Mouse (Mus musculus): ENCODE results near the gene Dhrs3. TPM values are rescaled to one million over a fixed set of nuclear protein-coding genes. Genes with fewer than 3 reads are reported as not detected.

Gene Dhrs3
- polyA plus RNA-seq, 1 experiment from 2014 or later, result 30.0 TPM

DNA sequence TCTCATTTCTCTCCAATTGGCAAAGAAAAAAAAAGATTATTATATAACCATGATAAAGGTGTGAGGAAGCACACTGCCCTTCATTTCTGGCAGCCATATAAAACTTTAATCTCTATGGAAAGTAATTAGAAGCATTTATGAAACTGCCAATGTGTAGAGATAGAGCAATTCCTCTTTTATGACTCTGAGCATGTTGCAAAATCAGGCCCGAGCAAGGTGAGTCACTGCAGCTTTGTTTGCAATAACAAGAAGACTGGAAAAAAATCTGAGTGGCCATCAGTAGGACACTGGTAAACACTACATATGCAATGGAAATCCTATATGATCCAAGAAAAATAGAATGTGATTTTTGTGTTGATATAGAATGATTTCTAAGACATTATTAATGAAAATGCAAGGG is 63.2 kb downstream of the Dhrs3 start:
- H3K27me3 ChIP-seq (replicated peaks), result no peaks in the 10 kb centered on the region
- peaks cover 10% of the 10 kb centered on the region; the same call in 1 of the 2 replicates for H3K4me1 ChIP-seq (replicated peaks)
- ATAC-seq (ENCODE audit: insufficient number of reproducible peaks, low FRiP score), result no peak
- no peak overlapping the region for H3K4me2 ChIP-seq
- no peak overlapping the region for H3K9ac ChIP-seq
- H3K27ac ChIP-seq (ENCODE audit: poor library complexity, severe bottlenecking), result no peak overlapping the region
- H3K9me3 ChIP-seq (replicated peaks), result no peaks in the 10 kb centered on the region
- H3K4me3 ChIP-seq, result no peak overlapping the region
- WGBS, result 72% methylated on average over 1 of the region's 1 CpGs
- no peaks in the 10 kb centered on the region for H3K36me3 ChIP-seq

DNA sequence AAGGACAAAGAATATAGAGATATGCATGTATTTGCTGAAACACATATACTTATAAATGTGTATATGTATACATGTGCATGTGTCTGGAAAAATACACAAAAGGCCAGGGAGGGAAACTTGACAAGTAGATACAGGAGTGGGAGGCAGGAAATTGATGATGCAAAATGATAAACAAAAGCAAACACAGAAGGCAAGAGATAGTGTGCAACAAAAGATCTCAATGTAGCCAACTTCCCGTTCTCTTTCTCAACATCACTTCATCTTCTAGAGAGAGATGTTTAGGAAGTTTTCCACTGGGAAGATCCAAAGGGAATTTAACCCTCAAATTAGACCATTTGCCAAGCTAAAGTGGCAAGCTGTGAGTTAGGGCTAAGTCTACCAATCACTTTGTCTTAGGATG is 63.7 kb downstream of the Dhrs3 start:
- peaks cover 12% of the 10 kb centered on the region; the same call in 1 of the 2 replicates for H3K4me1 ChIP-seq (replicated peaks)
- no peak overlapping the region for H3K9ac ChIP-seq
- 53% methylated on average over 1 of the region's 1 CpGs for WGBS
- H3K4me3 ChIP-seq, result no peak overlapping the region
- no peaks in the 10 kb centered on the region for H3K9me3 ChIP-seq (replicated peaks)
- no peak overlapping the region for H3K27ac ChIP-seq (ENCODE audit: poor library complexity, severe bottlenecking)
- H3K36me3 ChIP-seq, result no peaks in the 10 kb centered on the region
- no peaks in the 10 kb centered on the region for H3K27me3 ChIP-seq (replicated peaks)
- no peak for ATAC-seq (ENCODE audit: insufficient number of reproducible peaks, low FRiP score)
- H3K4me2 ChIP-seq, result no peak overlapping the region

DNA sequence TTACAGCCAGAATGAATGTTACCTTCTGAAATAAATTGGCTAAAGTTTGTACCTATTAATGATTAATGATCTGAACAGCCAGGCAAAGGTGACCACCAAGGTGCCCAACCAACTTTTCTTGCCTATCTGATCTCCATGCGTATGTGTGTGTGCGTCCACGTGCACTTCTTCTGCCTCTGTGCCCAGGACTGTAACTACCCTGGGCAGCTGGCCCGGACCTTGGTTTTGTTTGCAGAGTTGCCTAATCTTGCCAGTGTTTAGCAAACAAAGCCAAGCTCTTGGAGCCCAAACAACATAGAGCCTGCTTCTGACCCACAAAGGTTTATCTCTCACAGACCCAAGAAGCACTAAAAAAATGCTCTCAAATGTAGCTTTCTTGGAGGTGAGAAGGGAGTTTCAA is 64.6 kb downstream of the Dhrs3 start:
- peaks cover 7% of the 10 kb centered on the region; the same call in 1 of the 2 replicates for H3K4me1 ChIP-seq (replicated peaks)
- no peak overlapping the region for H3K4me2 ChIP-seq
- H3K4me3 ChIP-seq, result no peak overlapping the region
- H3K9me3 ChIP-seq (replicated peaks), result no peaks in the 10 kb centered on the region
- no peaks in the 10 kb centered on the region for H3K27me3 ChIP-seq (replicated peaks)
- no peak for ATAC-seq (ENCODE audit: insufficient number of reproducible peaks, low FRiP score)
- no peak overlapping the region for H3K9ac ChIP-seq
- H3K27ac ChIP-seq (ENCODE audit: poor library complexity, severe bottlenecking), result no peak overlapping the region
- no peaks in the 10 kb centered on the region for H3K36me3 ChIP-seq
- 80% methylated on average over 4 of the region's 4 CpGs for WGBS

DNA sequence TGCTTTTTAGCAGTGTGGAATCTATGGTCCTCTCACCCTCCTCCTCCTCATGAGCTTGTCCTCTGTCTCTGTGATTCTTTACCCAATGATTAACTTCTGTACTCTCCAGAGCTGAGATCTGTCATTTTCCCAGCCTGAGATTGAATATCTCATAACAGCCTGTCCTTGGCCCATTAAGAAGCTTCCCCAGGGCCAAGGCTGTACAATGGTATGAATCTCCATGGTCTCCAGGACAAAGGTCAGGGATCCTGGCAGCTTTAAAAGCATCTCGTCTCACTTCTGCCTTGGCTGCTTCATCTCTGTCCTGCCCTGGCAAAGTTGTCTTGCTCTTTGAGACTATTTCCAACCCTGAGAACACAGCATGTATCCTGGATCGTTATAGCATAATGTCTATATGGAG is 65.1 kb downstream of the Dhrs3 start:
- H3K4me3 ChIP-seq, result no peak overlapping the region
- WGBS, result 79% methylated on average over 2 of the region's 2 CpGs
- H3K9me3 ChIP-seq (replicated peaks), result no peaks in the 10 kb centered on the region
- no peaks in the 10 kb centered on the region for H3K27me3 ChIP-seq (replicated peaks)
- ATAC-seq (ENCODE audit: insufficient number of reproducible peaks, low FRiP score), result no peak
- no peak overlapping the region for H3K9ac ChIP-seq
- no peaks in the 10 kb centered on the region for H3K36me3 ChIP-seq
- H3K27ac ChIP-seq (ENCODE audit: poor library complexity, severe bottlenecking), result no peak overlapping the region
- H3K4me1 ChIP-seq (replicated peaks), result peaks cover 7% of the 10 kb centered on the region; the same call in 1 of the 2 replicates
- no peak overlapping the region for H3K4me2 ChIP-seq

DNA sequence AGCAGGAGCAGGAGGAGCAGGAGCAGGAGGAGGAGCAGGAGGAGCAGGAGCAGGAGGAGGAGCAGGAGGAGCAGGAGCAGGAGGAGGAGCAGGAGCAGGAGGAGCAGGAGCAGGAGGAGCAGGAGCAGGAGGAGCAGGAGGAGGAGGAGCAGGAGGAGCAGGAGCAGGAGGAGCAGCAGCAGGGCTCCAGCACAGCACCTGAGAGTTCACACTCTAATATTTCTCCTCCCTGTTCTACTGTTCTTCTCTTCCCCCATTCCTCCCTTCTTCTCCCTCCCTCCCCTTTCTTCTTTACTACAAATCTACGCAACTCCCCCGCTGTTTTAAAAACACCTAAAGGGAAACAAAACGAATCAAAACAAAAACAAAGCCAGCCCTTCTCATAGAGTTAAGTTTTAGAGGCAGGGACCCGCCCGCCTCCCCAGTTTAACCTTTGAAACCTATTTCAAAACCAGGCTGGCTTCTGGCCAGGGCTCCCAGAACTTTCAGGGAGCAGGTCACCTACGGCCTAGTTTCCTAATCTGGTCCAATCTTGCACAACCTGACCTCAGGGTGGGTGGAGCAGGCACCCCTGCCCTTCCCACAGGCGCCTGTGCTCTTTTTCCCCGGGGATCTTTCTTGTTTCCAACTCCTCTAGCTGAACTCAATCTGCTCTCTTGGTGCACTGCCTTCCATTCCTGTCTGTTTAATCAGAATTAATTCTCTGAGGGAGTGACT is 67.7 kb downstream of the Dhrs3 start:
- Histone ChIP-seq H3K4me3 (no peak overlapping the region), H3K4me1 (replicated peaks) (peaks cover 11% of the 10 kb centered on the region), H3K27ac (ENCODE audit: poor library complexity, severe bottlenecking) (no peak overlapping the region), H3K4me2 (no peak overlapping the region), H3K9ac (no peak overlapping the region), H3K27me3 (replicated peaks) (no peaks in the 10 kb centered on the region), H3K36me3 (no peaks in the 10 kb centered on the region), H3K9me3 (replicated peaks) (no peaks in the 10 kb centered on the region)
- no peak for ATAC-seq (ENCODE audit: insufficient number of reproducible peaks, low FRiP score)
- WGBS, result 53% methylated on average over 8 of the region's 8 CpGs

DNA sequence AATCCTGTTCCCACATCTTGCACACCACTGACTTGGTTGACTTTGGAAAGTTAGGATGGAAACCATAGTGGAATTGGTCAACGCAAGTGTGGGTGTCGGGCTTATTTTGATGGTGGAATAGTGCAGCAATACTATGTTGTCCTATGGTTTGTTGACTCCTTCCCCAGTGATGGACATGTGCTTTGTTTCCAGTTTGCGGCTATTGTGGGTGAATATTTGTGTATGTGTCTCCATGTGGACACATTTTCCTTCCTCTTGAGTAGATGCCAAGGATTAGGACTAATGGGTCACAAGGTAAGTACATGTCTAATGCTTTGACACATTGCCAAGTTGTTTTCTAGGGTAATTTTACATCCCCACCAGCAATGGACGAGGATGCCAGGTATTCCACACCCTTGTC is 68.6 kb downstream of the Dhrs3 start:
- Histone ChIP-seq H3K36me3 (no peaks in the 10 kb centered on the region), H3K27ac (ENCODE audit: poor library complexity, severe bottlenecking) (no peak overlapping the region), H3K4me1 (replicated peaks) (peaks cover 11% of the 10 kb centered on the region), H3K27me3 (replicated peaks) (no peaks in the 10 kb centered on the region), H3K4me3 (no peak overlapping the region), H3K9ac (no peak overlapping the region), H3K9me3 (replicated peaks) (no peaks in the 10 kb centered on the region), H3K4me2 (no peak overlapping the region)
- 90% methylated on average over 4 of the region's 4 CpGs for WGBS
- no peak for ATAC-seq (ENCODE audit: insufficient number of reproducible peaks, low FRiP score)

DNA sequence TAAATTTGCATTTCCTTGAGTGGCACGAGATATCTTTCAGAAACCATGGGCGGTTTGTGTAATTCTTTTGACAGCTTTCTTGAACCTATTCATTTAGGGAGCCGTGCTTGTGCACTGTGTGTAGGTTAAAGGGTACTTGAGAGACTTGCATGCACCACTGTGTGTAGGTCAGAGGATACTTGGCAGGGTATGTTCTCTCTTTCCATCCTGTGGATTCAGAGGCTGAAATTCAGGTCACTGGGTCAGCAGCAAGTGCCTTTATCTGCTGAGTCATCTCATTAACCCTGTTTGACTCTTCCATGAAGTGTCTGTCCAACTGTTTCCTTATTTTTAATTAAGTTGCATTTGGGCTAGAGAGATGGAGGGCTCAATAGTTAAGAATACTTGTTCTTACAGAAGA is 69.1 kb downstream of the Dhrs3 start:
- ATAC-seq (ENCODE audit: insufficient number of reproducible peaks, low FRiP score), result no peak
- Histone ChIP-seq H3K4me2 (no peak overlapping the region), H3K27me3 (replicated peaks) (no peaks in the 10 kb centered on the region), H3K4me1 (replicated peaks) (peaks cover 11% of the 10 kb centered on the region), H3K27ac (ENCODE audit: poor library complexity, severe bottlenecking) (no peak overlapping the region), H3K4me3 (no peak overlapping the region), H3K36me3 (no peaks in the 10 kb centered on the region), H3K9ac (no peak overlapping the region), H3K9me3 (replicated peaks) (no peaks in the 10 kb centered on the region)
- 86% methylated on average over 3 of the region's 3 CpGs for WGBS

DNA sequence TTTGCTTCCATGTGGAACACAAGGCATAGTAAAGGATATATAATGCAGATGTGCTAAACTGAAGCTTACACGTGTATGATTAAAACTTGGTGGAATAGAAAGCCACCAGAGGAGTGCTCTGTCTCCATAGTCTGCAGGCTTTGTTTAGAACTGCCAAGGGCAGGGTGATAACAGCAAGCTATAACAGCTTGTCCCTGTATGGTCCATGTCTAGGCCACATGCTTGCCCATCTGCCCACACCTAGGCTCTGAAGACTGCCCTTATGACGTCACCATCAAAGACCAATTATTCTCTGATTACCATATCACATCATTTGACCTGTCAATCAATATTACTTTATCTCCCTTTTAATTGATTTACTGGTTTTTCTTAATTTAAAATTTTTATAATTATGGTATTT is 72.6 kb downstream of the Dhrs3 start:
- Histone ChIP-seq H3K4me1 (replicated peaks) (peaks cover 20% of the 10 kb centered on the region), H3K4me2 (no peak overlapping the region), H3K9me3 (replicated peaks) (no peaks in the 10 kb centered on the region), H3K27ac (ENCODE audit: poor library complexity, severe bottlenecking) (no peak overlapping the region), H3K27me3 (replicated peaks) (no peaks in the 10 kb centered on the region), H3K4me3 (no peak overlapping the region), H3K9ac (no peak overlapping the region), H3K36me3 (peaks cover 6% of the 10 kb centered on the region)
- ATAC-seq (ENCODE audit: insufficient number of reproducible peaks, low FRiP score), result no peak
- 51% methylated on average over 2 of the region's 2 CpGs for WGBS

DNA sequence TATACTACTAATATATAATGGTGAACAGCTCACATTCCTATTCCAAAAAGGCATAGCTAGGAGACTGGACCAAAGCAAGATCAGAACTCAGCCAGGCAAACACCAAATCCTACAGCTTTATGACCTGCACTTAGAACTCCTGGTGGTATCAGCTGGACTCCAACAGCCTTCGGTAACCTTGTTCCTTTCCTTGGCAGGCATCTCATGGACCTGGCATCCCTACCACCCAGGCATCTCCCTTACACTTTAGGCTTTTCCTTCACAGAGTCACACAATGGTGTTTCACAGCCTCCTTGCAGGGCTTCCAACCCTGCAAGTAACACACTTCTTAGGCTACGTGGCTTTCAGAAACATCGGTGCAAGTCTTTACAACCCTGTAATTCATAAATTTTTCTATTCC is 75.7 kb downstream of the Dhrs3 start:
- Histone ChIP-seq H3K4me2 (no peak overlapping the region), H3K27ac (ENCODE audit: poor library complexity, severe bottlenecking) (no peak overlapping the region), H3K9me3 (replicated peaks) (no peaks in the 10 kb centered on the region), H3K27me3 (replicated peaks) (no peaks in the 10 kb centered on the region), H3K4me3 (no peak overlapping the region), H3K36me3 (peaks cover 15% of the 10 kb centered on the region), H3K4me1 (replicated peaks) (peaks cover 13% of the 10 kb centered on the region), H3K9ac (no peak overlapping the region)
- WGBS, result 89% methylated on average over 3 of the region's 3 CpGs
- no peak for ATAC-seq (ENCODE audit: insufficient number of reproducible peaks, low FRiP score)

DNA sequence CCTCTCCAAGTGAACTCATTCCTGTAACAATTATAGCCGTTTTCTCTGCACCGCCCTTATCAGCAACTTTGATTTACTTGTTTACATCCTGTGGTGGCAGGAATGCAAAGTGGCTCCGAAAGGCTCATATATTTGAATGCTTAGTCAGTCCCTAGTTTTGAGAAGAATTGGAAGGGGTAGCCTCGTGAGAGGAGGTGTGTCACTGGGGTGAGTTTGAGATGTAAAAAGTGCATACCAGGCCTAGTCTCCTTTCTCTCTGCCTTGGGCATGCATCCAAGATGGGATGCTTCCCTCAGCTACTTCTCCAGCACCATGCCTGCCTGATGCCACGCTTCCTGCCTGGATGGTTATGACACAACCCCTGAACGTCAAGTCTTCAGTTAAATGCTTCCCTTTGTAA is 76.4 kb downstream of the Dhrs3 start:
- no peak for ATAC-seq (ENCODE audit: insufficient number of reproducible peaks, low FRiP score)
- WGBS, result 38% methylated on average over 6 of the region's 6 CpGs
- H3K4me3 ChIP-seq, result no peak overlapping the region
- peaks cover 16% of the 10 kb centered on the region for H3K36me3 ChIP-seq
- no peaks in the 10 kb centered on the region for H3K27me3 ChIP-seq (replicated peaks)
- no peak overlapping the region for H3K27ac ChIP-seq (ENCODE audit: poor library complexity, severe bottlenecking)
- peaks cover 13% of the 10 kb centered on the region for H3K4me1 ChIP-seq (replicated peaks)
- H3K4me2 ChIP-seq, result no peak overlapping the region
- H3K9ac ChIP-seq, result no peak overlapping the region
- H3K9me3 ChIP-seq (replicated peaks), result no peaks in the 10 kb centered on the region

DNA sequence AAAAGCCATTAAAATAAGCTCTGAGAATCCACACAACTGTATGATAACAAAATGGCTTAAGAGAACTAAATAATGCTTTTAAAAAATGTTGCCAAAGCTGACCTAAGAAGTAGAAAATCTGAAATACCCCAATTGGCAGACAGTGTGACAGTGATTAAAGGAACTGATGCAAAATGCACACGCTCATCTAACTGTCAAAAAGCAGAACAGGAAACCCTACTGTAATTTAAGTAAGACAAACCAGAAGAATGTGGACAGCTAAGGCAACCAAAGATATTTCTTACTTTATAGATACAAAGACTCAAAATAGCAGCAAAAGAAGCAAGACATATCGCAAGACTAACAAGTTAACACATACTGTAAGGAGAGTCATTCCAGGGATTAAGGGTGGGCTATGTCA is 78.4 kb downstream of the Dhrs3 start:
- H3K4me2 ChIP-seq, result no peak overlapping the region
- no peaks in the 10 kb centered on the region for H3K27me3 ChIP-seq (replicated peaks)
- no peak for ATAC-seq (ENCODE audit: insufficient number of reproducible peaks, low FRiP score)
- peaks cover 20% of the 10 kb centered on the region for H3K36me3 ChIP-seq
- WGBS, result 83% methylated on average over 2 of the region's 2 CpGs
- no peak overlapping the region for H3K4me3 ChIP-seq
- H3K9ac ChIP-seq, result no peak overlapping the region
- H3K9me3 ChIP-seq (replicated peaks), result no peaks in the 10 kb centered on the region
- peaks cover 8% of the 10 kb centered on the region for H3K4me1 ChIP-seq (replicated peaks)
- H3K27ac ChIP-seq (ENCODE audit: poor library complexity, severe bottlenecking), result no peak overlapping the region

All from heart, embryonic 12.5 days (tissue).